7 mouse cellular contexts compared by ENCODE assay signal in genomic region chr8:11005460-11006275, GRCm38 (mm10). TPM values are rescaled to one million over a fixed set of nuclear protein-coding genes. Genes with fewer than 3 reads are reported as not detected.
DNase-seq lines count a peak whose midpoint lies in the region; ATAC-seq lines count a peak whose summit lies in the region.

No protein-coding gene starts in this region.

- no peaks in the 10 kb centered on the region for H3K36me3 ChIP-seq in lung, embryonic 16.5 days (ENCODE audit: control insufficient read depth, insufficient read depth, low read length)
- no peaks in the 10 kb centered on the region for H3K36me3 ChIP-seq in hindbrain, embryonic 11.5 days (ENCODE audit: control insufficient read depth, insufficient read depth, low read length)
- H3K36me3 ChIP-seq in midbrain, embryonic 10.5 days: peaks cover 36% of the 10 kb centered on the region

- WGBS in lung, embryonic 16.5 days: 89% methylated on average over 26 of the region's 26 CpGs
- 86% methylated on average over 26 of the region's 26 CpGs for WGBS in hindbrain, embryonic 11.5 days
- WGBS in midbrain, embryonic 10.5 days: 89% methylated on average over 26 of the region's 26 CpGs

- H3K27ac ChIP-seq in lung, embryonic 16.5 days (ENCODE audit: low read length): no peak overlapping the region
- H3K27ac ChIP-seq in hindbrain, embryonic 11.5 days (ENCODE audit: low read depth, low read length): no peak overlapping the region
- peak overlapping the region; percentile 99 for H3K27ac ChIP-seq in midbrain, embryonic 10.5 days (replicated peaks)

- DNase-seq in lung, postnatal 14 days: no peak
- DNase-seq in cerebellum, adult 9-11 months: peak; percentile 59
- DNase-seq in hindbrain, embryonic 11.5 days (ENCODE audit: low spot score): peak; percentile 12
- DNase-seq in midbrain, embryonic 10.5 days (ENCODE audit: low spot score): no peak
- no peak for DNase-seq in embryo, embryonic 10.5 days (ENCODE audit: low spot score)
- DNase-seq in right cerebral cortex, adult 18-20 months: no peak

- no peak for ATAC-seq in lung, embryonic 16.5 days (ENCODE audit: low read depth)
- no peak for ATAC-seq in hindbrain, embryonic 11.5 days (ENCODE audit: low FRiP score)

- peak overlapping the region; percentile 88 for H3K4me2 ChIP-seq in lung, embryonic 16.5 days (ENCODE audit: low read depth, low read length)
- H3K4me2 ChIP-seq in hindbrain, embryonic 11.5 days (replicated peaks; ENCODE audit: low read depth, low read length): peak overlapping the region; percentile 72

- H3K27me3 ChIP-seq in lung, embryonic 16.5 days (ENCODE audit: control insufficient read depth, insufficient read depth, low read depth, low read length): peaks cover 2% of the 10 kb centered on the region; the same call in 1 of the 2 replicates
- H3K27me3 ChIP-seq in hindbrain, embryonic 11.5 days (ENCODE audit: control insufficient read depth, insufficient read depth, low read length): no peaks in the 10 kb centered on the region
- 0 out of 2 replicates have a peak, but pooled peaks cover 10% of the 10 kb centered on the region for H3K27me3 ChIP-seq in midbrain, embryonic 10.5 days (ENCODE audit: low read depth, poor library complexity, severe bottlenecking)

- H3K4me3 ChIP-seq in lung, embryonic 16.5 days (ENCODE audit: low read length): peak overlapping the region; percentile 54; the same call in 1 of the 2 replicates
- H3K4me3 ChIP-seq in hindbrain, embryonic 11.5 days (ENCODE audit: low read depth, low read length): peak overlapping the region; percentile 60
- peak overlapping the region; percentile 94 for H3K4me3 ChIP-seq in midbrain, embryonic 10.5 days

- no peaks in the 10 kb centered on the region for H3K9me3 ChIP-seq in lung, embryonic 16.5 days (ENCODE audit: control insufficient read depth, low read length)
- H3K9me3 ChIP-seq in hindbrain, embryonic 11.5 days (ENCODE audit: control insufficient read depth, low read length): no peaks in the 10 kb centered on the region
- no peaks in the 10 kb centered on the region for H3K9me3 ChIP-seq in midbrain, embryonic 10.5 days (replicated peaks)

- H3K9ac ChIP-seq in lung, embryonic 16.5 days (ENCODE audit: low read length): peak overlapping the region; percentile 0; the same call in 1 of the 2 replicates
- H3K9ac ChIP-seq in hindbrain, embryonic 11.5 days (ENCODE audit: low read depth, low read length): peak overlapping the region; percentile 9; the same call in 1 of the 2 replicates

- peaks cover 62% of the 10 kb centered on the region for H3K4me1 ChIP-seq in lung, embryonic 16.5 days (replicated peaks; ENCODE audit: control insufficient read depth, insufficient read depth, low read length)
- peaks cover 44% of the 10 kb centered on the region for H3K4me1 ChIP-seq in hindbrain, embryonic 11.5 days (replicated peaks; ENCODE audit: control insufficient read depth, insufficient read depth, low read length)
- peaks cover 94% of the 10 kb centered on the region for H3K4me1 ChIP-seq in midbrain, embryonic 10.5 days

RNA-seq across cellular contexts. Expression of gene Irs2, which starts 2.6 kb away (rescaled TPM):
- polyA plus RNA-seq in lung, embryonic 16.5 days (2015; fragmentation: Nextera tagmentation; extraction: Ambion mirVana): 2.8 and 2.9 TPM in 2 replicates
- polyA plus RNA-seq in hindbrain, embryonic 11.5 days (2014; fragmentation: Nextera tagmentation; extraction: Ambion mirVana): 5.6 and 6.1 TPM in 2 replicates
- polyA plus RNA-seq in midbrain, embryonic 10.5 days (2016; fragmentation: Nextera tagmentation; extraction: Ambion mirVana): 5.6 and 5.9 TPM in 2 replicates

Comparison
In these comparisons a context has a peak if more than half of its experiments do, and no peak if none do; other contexts are left out.
1. DNase-seq: peak in cerebellum, adult 9-11 months (single experiment) and hindbrain, embryonic 11.5 days (single experiment); none in lung, postnatal 14 days (single experiment), midbrain, embryonic 10.5 days (single experiment), embryo, embryonic 10.5 days (single experiment) and right cerebral cortex, adult 18-20 months (single experiment).
2. Peak in every context shown above with its lines, with median percentiles within 50 percentile points of each other: H3K4me3 ChIP-seq.